Mouse (Mus musculus) stomach, embryonic 15.5 days (tissue): Measurements from ENCODE around the gene Zfyve21. TPM values are rescaled to one million over a fixed set of nuclear protein-coding genes. Genes with fewer than 3 reads are reported as not detected.

Experiments used
- ATAC-seq: fragments of 200-750 bp; cut with Nextera tagmentation; 2 replicates; pipeline ENCODE4 v1.8.0; 2017; ENCODE audit warnings: low read depth, moderate number of reproducible peaks, moderate TSS enrichment; ENCODE audit not compliant: insufficient read depth, low FRiP score
- H3K27ac ChIP-seq: fragments of 300-500 bp; sonication (generic); 2 replicates; pipeline ENCODE4 v1.5.1; 2015; ENCODE audit warnings: mild to moderate bottlenecking, inconsistent platforms
- H3K27me3 ChIP-seq: fragments of 300-500 bp; sonication (generic); replicated peaks from 2 replicates; pipeline ENCODE4 v1.6.1; 2015; ENCODE audit warnings: inconsistent platforms
- H3K36me3 ChIP-seq: fragments of 300-500 bp; sonication (generic); 2 replicates; pipeline ENCODE4 v1.6.1; 2015; ENCODE audit warnings: inconsistent platforms
- H3K4me1 ChIP-seq: fragments of 300-500 bp; sonication (generic); 2 replicates; pipeline ENCODE4 v1.6.1; 2015; ENCODE audit warnings: inconsistent platforms
- H3K4me2 ChIP-seq: fragments of 300-500 bp; sonication (generic); 2 replicates; pipeline ENCODE4 v1.6.1; 2015; ENCODE audit warnings: mild to moderate bottlenecking, inconsistent platforms
- H3K4me3 ChIP-seq: fragments of 300-500 bp; sonication (generic); replicated peaks from 2 replicates; pipeline ENCODE4 v1.5.1; 2015; ENCODE audit warnings: inconsistent platforms
- H3K9ac ChIP-seq: fragments of 300-500 bp; sonication (generic); 2 replicates; pipeline ENCODE4 v1.6.1; 2015; ENCODE audit warnings: inconsistent platforms
- H3K9me3 ChIP-seq: fragments of 300-500 bp; sonication (generic); 2 replicates; pipeline ENCODE4 v1.6.1; 2016; ENCODE audit warnings: inconsistent platforms
- WGBS: fragments of 180-500 bp; shearing (Covaris S2); methylation state at CpG from one replicate; pipeline ENCODE4 v1.1.7; 2015; 5-methylcytosine and 5-hydroxymethylcytosine counted together
- polyA plus RNA-seq: library from polyadenylated mRNA; unstranded; fragments of >200 nt; fragmentation: Nextera tagmentation; extraction: Ambion mirVana; gene quantifications from 2 replicates; pipeline ENCODE4 v1.2.1, GENCODE M21; 2015

Zfyve21 gene
- polyA plus RNA-seq, 1 experiment from 2014 or later, result 140 TPM

DNA sequence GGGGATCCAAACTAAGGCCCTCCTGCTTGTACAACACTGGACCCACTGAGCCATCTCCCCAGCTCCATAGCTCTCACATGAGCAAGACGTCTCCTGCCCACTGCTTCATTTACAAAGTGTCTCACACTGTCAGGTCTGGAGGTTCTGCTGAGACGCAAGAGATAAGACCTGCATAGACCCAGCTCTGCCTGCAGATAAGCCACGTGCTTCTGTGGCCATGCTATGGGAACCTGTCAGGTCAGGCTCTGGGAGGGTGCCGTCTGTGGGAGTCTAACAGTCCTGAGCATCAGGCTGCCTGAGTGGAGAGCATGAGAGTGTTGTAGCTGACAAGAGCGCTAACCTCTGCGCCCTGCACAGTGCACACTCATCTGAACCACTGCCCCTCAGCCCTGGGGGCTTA, 27.0 kb upstream of the Zfyve21 start:
- H3K9me3 ChIP-seq, result no peaks in the 10 kb centered on the region
- no peak overlapping the region for H3K4me2 ChIP-seq
- peaks cover 69% of the 10 kb centered on the region for H3K36me3 ChIP-seq
- no peak for ATAC-seq
- H3K27ac ChIP-seq, result no peak overlapping the region
- no peak overlapping the region for H3K9ac ChIP-seq
- WGBS, result 83% methylated on average over 6 of the region's 6 CpGs
- H3K4me3 ChIP-seq, result no peak overlapping the region
- no peaks in the 10 kb centered on the region for H3K27me3 ChIP-seq
- H3K4me1 ChIP-seq, result no peaks in the 10 kb centered on the region

DNA sequence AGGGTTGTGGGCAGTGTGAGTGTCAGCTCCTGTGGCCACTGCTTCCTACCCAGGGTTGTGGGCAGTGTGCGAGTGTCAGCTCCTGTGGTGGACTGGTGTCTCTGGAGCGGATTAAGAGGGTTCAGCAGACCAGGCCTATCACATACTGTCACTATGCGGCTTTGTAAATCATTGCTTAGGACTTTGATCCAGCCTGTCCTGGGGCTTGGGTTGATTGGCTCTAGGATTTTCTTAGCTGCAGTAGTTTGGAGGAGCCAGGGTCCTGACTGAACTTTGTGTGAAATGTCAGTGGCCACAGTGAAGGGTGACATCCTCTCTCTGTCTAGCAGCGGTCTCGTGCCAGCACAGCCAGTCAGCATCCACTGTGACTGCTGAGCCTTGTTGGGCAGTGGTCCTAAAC, 23.9 kb upstream of the Zfyve21 start:
- Histone ChIP-seq H3K4me3 (no peak overlapping the region), H3K27me3 (no peaks in the 10 kb centered on the region), H3K36me3 (peaks cover 63% of the 10 kb centered on the region), H3K4me2 (no peak overlapping the region), H3K4me1 (no peaks in the 10 kb centered on the region), H3K9me3 (no peaks in the 10 kb centered on the region), H3K9ac (no peak overlapping the region), H3K27ac (no peak overlapping the region)
- 90% methylated on average over 5 of the region's 5 CpGs for WGBS
- ATAC-seq, result 0 out of 2 replicates have a peak, but pooled peaks have one; percentile 32

DNA sequence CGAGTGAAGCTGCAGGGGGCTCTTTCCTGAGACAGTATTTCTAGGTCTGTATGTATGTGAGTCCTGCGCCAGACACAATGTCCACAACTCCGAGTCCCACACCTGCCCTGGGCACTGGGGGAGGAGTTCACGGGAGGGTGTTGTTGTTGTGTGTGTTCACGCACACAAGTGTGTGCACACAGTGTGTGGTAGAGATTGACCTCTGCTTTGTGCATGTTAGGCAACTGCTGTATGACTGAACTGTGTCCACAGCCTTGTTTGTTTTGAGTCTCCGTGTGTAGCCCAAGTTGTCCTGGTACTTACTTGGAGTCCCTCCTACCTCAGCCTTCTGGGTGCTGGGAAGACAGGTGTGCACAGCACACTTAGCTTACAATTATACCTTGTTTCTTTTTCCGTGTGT, 23.3 kb upstream of the Zfyve21 start:
- peaks cover 63% of the 10 kb centered on the region for H3K36me3 ChIP-seq
- H3K4me3 ChIP-seq, result no peak overlapping the region
- WGBS, result 90% methylated on average over 7 of the region's 7 CpGs
- no peaks in the 10 kb centered on the region for H3K4me1 ChIP-seq
- no peak overlapping the region for H3K27ac ChIP-seq
- H3K4me2 ChIP-seq, result no peak overlapping the region
- H3K27me3 ChIP-seq, result no peaks in the 10 kb centered on the region
- no peak overlapping the region for H3K9ac ChIP-seq
- H3K9me3 ChIP-seq, result no peaks in the 10 kb centered on the region
- no peak for ATAC-seq

DNA sequence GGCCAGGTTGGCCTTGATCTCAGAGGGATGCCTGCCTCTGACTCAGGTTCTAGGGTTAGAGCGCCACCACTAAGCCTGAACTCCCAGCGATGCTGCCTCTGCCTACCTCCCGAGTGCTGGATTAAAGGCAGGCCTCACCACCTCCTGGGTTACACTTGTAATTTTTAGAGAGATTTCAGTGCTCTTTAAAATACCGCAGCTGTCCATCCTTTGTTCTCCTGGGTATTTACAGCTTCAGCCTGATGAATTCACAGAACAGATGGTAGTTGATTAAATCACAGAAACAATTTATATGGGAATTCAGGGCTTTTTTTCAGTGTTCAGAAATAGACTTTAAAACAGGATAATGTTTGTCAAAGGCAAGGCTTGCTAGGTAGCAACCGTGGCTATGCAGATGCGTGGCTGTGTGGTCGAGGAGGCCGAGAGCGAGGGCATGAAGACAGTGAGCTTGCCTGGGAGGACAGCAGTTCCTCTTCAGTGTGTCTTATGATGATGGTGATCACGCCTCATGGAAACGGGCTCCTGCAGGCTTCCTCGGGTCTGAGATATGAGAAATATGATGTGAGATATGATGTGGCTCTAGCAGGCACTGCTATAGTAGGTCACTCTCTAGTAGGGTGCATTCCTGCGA, 22.4 kb upstream of the Zfyve21 start:
- 92% methylated on average over 13 of the region's 13 CpGs for WGBS
- peaks cover 61% of the 10 kb centered on the region for H3K36me3 ChIP-seq
- H3K9ac ChIP-seq, result no peak overlapping the region
- no peak for ATAC-seq
- no peak overlapping the region for H3K4me3 ChIP-seq
- no peaks in the 10 kb centered on the region for H3K9me3 ChIP-seq
- H3K27me3 ChIP-seq, result no peaks in the 10 kb centered on the region
- no peak overlapping the region for H3K4me2 ChIP-seq
- no peak overlapping the region for H3K27ac ChIP-seq
- no peaks in the 10 kb centered on the region for H3K4me1 ChIP-seq

DNA sequence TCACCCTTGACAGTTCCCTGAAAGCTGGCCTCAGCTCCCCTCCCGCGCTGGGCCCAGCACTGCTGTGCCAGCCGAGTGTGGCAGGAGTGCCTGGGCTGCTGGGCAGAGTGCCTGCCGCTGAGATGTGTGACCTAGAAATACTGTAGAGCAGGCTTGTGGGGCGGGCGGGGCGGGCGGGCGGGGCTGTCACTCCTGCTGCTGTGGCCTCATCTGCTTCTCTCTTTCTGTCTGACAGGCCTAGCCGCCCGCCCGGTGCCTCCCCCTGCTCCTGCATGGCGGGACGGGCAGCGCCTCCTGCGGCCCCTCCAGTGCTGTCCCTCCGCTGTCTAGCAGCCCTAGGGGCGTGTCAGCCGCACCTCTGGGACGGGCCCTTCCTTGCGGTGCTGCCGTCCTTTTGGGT, 19.9 kb upstream of the Zfyve21 start:
- ATAC-seq, result no peak; the same call in 1 of the 2 replicates
- H3K4me2 ChIP-seq, result no peak overlapping the region
- no peak overlapping the region for H3K27ac ChIP-seq
- WGBS, result 61% methylated on average over 22 of the region's 22 CpGs
- H3K4me3 ChIP-seq, result no peak overlapping the region
- H3K36me3 ChIP-seq, result peaks cover 57% of the 10 kb centered on the region
- no peaks in the 10 kb centered on the region for H3K27me3 ChIP-seq
- H3K9ac ChIP-seq, result no peak overlapping the region
- no peaks in the 10 kb centered on the region for H3K9me3 ChIP-seq
- H3K4me1 ChIP-seq, result no peaks in the 10 kb centered on the region

DNA sequence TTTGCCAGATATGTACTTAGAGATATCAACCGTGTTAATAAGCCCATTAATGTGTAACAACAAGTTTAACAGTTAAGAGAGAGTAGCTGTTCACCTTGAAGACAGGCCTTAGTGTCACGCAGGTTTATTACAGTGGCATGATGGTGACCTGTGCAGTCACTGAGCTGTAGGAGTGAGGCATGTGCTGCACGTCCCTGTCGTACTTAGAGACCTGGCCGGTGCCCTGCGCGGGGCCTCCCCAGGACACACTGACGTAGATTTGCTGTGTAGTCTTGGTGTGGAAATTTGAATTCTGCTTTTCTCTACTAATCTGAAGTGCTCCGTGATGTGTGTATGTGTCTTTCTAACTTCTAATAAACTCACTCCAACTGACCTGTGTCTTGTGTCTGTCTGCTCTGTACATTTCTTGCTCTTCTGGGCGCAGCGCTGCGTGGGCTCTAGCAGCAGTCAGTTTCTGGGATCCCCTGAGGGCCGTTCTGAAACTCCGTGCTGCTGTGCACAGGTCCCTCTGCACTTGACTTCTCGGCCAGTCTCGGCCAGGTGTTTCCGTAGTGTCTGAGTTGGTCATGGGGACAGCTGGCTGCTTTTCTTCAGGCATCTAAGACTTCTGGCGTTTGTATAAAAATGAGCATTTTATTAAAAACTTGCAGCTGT, 19.3 kb upstream of the Zfyve21 start:
- Histone ChIP-seq H3K36me3 (peaks cover 52% of the 10 kb centered on the region), H3K9me3 (no peaks in the 10 kb centered on the region), H3K4me2 (no peak overlapping the region), H3K9ac (no peak overlapping the region), H3K4me3 (no peak overlapping the region), H3K27me3 (no peaks in the 10 kb centered on the region), H3K27ac (no peak overlapping the region), H3K4me1 (no peaks in the 10 kb centered on the region)
- ATAC-seq, result no peak
- WGBS, result 91% methylated on average over 18 of the region's 18 CpGs

DNA sequence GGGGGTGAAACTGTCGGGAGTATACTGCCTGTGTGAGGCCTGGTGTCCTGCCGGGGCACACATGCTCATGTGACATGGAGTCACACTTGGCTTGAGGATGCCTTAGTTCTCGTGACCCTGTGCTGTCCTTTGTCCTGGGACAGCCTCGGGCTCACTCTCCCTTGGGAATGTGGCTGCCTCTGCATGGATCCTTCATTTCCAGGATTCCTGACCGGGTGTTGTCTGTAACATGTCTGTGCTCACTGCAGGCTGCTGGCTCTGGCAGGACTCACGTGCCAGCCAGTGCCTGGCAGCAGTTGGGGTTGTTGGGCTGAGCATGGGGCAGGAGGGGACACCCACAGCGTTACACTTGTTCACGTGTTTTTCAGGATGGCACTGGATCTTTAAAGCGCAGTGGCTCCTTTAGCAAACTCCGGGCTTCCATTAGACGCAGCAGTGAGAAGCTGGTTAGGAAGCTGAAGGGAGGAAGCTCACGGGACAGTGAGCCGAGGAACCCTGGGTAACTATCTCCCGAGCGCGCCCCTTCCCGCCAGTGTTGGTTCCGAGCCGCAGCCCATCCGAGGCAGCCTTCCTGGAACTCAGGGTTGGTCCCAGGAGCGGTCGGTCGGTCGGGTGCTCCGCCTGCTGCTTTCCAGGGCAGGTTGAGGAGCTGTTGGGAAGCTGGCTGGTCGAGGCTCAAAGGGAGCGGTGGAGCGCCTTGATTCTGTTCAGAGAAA, 18.6 kb upstream of the Zfyve21 start:
- H3K27ac ChIP-seq, result no peak overlapping the region

DNA sequence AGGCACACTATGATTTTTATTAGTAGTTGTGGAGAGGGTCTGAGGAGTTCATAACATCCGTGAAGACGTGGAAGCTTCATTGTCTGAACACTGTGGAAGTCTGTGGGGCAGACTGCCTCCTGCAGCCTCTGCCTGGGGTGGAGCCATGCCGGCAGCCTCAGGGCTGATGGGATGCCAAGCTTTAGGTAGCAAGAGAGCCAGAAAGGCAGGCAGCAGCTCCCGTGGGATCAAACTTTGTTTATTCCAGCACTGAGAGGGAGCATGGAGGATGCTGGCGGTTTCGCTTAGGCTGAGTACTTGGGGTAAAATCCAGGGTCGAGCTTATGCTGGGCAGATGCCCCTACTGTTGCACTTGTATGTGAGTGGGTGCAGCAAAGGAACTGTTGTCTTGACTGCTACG, 16.7 kb upstream of the Zfyve21 start:
- Histone ChIP-seq H3K36me3 (peaks cover 51% of the 10 kb centered on the region), H3K9ac (no peak overlapping the region), H3K27me3 (no peaks in the 10 kb centered on the region), H3K4me1 (no peaks in the 10 kb centered on the region), H3K4me3 (no peak overlapping the region), H3K9me3 (no peaks in the 10 kb centered on the region), H3K27ac (no peak overlapping the region), H3K4me2 (no peak overlapping the region)
- ATAC-seq, result no peak
- WGBS, result 82% methylated on average over 8 of the region's 8 CpGs

More for the DNA sequence above, 18.6 kb upstream of the Zfyve21 start:
- 89% methylated on average over 28 of the region's 28 CpGs for WGBS
- ATAC-seq, result no peak
- Histone ChIP-seq H3K4me2 (no peak overlapping the region), H3K27me3 (no peaks in the 10 kb centered on the region), H3K4me1 (no peaks in the 10 kb centered on the region), H3K9me3 (no peaks in the 10 kb centered on the region), H3K4me3 (no peak overlapping the region), H3K9ac (no peak overlapping the region), H3K36me3 (peaks cover 48% of the 10 kb centered on the region)

DNA sequence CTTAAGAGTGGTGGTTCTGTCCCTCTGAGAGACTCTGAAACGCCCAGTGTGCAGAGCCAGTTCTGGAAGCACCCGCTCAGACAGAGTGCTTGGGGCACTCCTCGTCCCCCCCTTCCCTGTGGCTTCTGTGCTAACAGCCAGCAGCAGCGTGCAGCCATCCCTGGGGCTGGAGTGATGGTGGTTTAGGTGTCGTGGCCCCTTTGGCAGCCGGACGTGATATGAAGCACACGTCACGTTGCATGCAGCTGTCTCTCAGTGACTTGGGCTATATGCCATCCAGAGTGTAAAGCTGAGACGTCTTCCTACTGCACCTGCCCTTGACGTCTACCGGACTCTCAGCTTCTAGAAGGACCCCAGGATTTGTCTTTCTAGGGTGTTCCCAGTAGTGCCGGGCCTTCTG, 15.5 kb upstream of the Zfyve21 start:
- Histone ChIP-seq H3K4me3 (no peak overlapping the region), H3K4me2 (no peak overlapping the region), H3K9me3 (no peaks in the 10 kb centered on the region), H3K36me3 (peaks cover 51% of the 10 kb centered on the region), H3K9ac (no peak overlapping the region), H3K27me3 (no peaks in the 10 kb centered on the region), H3K27ac (no peak overlapping the region), H3K4me1 (no peaks in the 10 kb centered on the region)
- 90% methylated on average over 13 of the region's 13 CpGs for WGBS
- no peak for ATAC-seq

DNA sequence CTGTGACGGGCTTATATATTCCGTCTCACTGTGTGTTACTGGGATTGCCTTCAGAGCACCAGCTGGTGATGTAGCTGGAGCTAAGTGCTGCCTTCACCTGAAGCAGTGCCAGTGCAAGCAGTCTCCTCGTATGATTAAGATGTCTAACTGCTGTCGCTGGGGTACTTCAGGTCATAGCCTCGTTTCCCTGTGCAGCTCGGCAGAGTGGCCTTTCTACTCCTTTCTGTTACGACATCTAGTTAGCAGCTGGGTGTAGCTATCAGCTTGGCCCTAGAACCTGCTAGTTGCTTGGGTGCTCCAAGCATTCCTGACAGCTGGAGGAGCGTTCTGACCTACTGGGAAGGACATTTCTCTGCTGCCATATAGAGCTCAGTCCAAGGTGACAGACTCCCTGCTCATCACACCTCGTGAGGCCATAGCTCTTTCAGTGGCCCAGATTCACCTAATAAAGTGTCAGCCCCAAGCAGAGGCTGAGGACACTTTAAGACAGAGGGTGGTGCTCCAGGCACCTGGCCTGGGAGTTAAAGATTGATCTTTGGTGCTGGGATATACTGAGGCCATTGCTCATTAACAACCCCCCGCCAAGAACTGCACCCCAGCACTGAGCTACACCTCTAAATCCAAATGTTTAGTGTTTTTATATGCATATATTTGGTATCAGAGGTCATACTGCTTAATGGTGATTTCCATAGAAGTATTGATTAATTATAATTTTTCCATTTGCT, 13.3 kb upstream of the Zfyve21 start:
- peaks cover 53% of the 10 kb centered on the region for H3K36me3 ChIP-seq
- no peaks in the 10 kb centered on the region for H3K4me1 ChIP-seq
- no peaks in the 10 kb centered on the region for H3K9me3 ChIP-seq
- ATAC-seq, result no peak
- H3K27me3 ChIP-seq, result no peaks in the 10 kb centered on the region
- H3K4me3 ChIP-seq, result no peak overlapping the region
- no peak overlapping the region for H3K4me2 ChIP-seq
- H3K27ac ChIP-seq, result no peak overlapping the region
- H3K9ac ChIP-seq, result no peak overlapping the region
- 81% methylated on average over 10 of the region's 10 CpGs for WGBS

DNA sequence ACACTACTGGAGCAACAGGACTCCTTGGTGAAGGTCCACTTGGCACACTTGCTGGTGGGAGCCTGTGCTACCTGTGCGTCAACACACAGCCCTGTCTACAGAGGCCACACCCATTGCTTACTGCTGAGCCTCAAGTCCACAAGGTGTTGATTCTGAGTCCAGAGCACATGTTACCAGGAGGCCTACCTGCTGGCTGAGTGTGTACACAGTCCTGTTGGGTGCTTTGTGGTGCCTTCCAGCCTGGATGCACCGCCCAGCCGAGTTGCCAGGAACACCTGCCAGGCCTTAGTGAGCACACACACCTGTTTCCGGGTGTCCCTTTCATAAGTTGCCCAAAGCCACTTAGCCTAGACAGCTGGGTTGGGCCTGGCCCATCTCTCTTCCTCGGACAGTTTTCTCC, 10.4 kb upstream of the Zfyve21 start:
- Histone ChIP-seq H3K36me3 (peaks cover 51% of the 10 kb centered on the region), H3K4me3 (no peak overlapping the region), H3K27me3 (no peaks in the 10 kb centered on the region), H3K4me2 (no peak overlapping the region), H3K4me1 (no peaks in the 10 kb centered on the region), H3K9me3 (no peaks in the 10 kb centered on the region), H3K27ac (peak overlapping the region; percentile 7; the same call in 1 of the 2 replicates), H3K9ac (no peak overlapping the region)
- WGBS, result 58% methylated on average over 5 of the region's 5 CpGs
- ATAC-seq, result peak; percentile 60; the same call in 1 of the 2 replicates

DNA sequence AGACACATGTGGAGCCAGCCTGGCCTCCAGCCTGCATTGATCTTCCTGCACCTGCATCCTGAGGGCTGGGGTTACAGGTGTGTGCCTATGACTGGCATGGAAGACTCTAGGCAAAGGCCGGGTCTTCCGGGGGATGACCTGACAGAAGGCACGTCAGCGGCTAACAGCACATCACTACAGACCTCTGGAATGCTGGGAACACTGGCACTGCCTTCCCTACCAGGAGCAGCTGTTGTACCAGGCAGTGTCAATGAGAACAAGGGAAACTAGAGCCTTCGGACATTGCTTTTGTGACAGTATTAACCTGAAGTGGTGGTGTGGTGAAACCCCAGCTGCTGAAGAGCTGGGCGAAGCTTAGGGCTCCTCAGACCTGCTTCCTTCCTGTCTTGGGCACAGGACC, 5.2 kb upstream of the Zfyve21 start:
- H3K9ac ChIP-seq, result no peak overlapping the region
- H3K9me3 ChIP-seq, result no peaks in the 10 kb centered on the region
- 87% methylated on average over 6 of the region's 6 CpGs for WGBS
- no peak overlapping the region for H3K4me2 ChIP-seq
- H3K27ac ChIP-seq, result no peak overlapping the region
- ATAC-seq, result no peak
- no peak overlapping the region for H3K4me3 ChIP-seq
- H3K4me1 ChIP-seq, result peaks cover 25% of the 10 kb centered on the region
- H3K36me3 ChIP-seq, result peaks cover 27% of the 10 kb centered on the region
- no peaks in the 10 kb centered on the region for H3K27me3 ChIP-seq
